Mouse (Mus musculus): ENCODE measurements around the gene Plxna2.

DNA sequence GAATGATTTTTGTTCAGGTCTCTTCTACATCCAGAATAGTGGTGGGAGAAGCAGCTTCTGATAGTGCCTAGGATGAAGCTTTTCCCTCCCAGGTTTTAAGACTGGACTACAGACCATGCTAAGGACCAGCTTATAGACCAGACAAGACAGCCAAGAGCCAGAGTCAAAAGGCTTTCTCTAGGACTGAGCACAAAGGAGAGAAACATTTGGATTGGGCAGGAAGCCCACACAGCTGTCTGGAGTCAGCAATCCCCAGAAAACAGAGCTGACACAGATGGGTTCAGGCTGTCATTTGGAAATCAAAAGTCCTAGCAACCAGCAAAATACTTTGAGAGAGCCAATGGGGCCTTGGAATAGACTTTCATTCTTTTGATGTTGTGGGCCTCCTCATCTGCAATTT, 190.2 kb downstream of the Plxna2 start:
- TF ChIP-seq CTCF (IDR thresholded peaks at IDR 0.05; ENCODE audit: extremely low read depth, insufficient read length, insufficient replicate concordance, low read depth, low read length) (no peak), POLR2A (IDR thresholded peaks at IDR 0.05; ENCODE audit: low read depth, low read length) (no peak)

Measured in small intestine, adult 2 months (tissue).